Mouse (Mus musculus) liver, embryonic 13.5 days (tissue): Measurements from ENCODE around the gene Nr4a1. TPM values are rescaled to one million over a fixed set of nuclear protein-coding genes. Genes with fewer than 3 reads are reported as not detected.

ENCODE experiments used
- ATAC-seq: fragments of 200-750 bp; cut with Nextera tagmentation; 2 replicates; pipeline ENCODE4 v1.8.0; 2017; ENCODE audit warnings: low read depth, mild to moderate bottlenecking, moderate number of reproducible peaks, moderate library complexity
- DNase-seq: peaks from one replicate; pipeline ENCODE4 v3.0.0; 2022
- H3K27ac ChIP-seq: fragments of 300-500 bp; sonication (generic); 2 replicates; pipeline ENCODE4 v1.5.1; 2015; ENCODE audit warnings: moderate library complexity, mild to moderate bottlenecking, inconsistent platforms
- H3K27me3 ChIP-seq: fragments of 300-500 bp; sonication (generic); 2 replicates; pipeline ENCODE4 v1.6.1; 2015; ENCODE audit warnings: mild to moderate bottlenecking, inconsistent platforms
- H3K36me3 ChIP-seq: fragments of 300-500 bp; sonication (generic); 2 replicates; pipeline ENCODE4 v1.6.1; 2015; ENCODE audit warnings: mild to moderate bottlenecking, inconsistent platforms
- H3K4me1 ChIP-seq: fragments of 300-500 bp; sonication (generic); replicated peaks from 2 replicates; pipeline ENCODE4 v1.6.1; 2015; ENCODE audit warnings: inconsistent platforms
- H3K4me2 ChIP-seq: fragments of 300-500 bp; sonication (generic); 2 replicates; pipeline ENCODE4 v1.6.1; 2015; ENCODE audit warnings: inconsistent platforms, mild to moderate bottlenecking, moderate library complexity
- H3K4me3 ChIP-seq: fragments of 300-500 bp; sonication (generic); replicated peaks from 2 replicates; pipeline ENCODE4 v1.5.1; 2015; ENCODE audit warnings: mild to moderate bottlenecking, inconsistent platforms
- H3K9ac ChIP-seq: fragments of 300-500 bp; sonication (generic); 2 replicates; pipeline ENCODE4 v1.6.1; 2015; ENCODE audit warnings: mild to moderate bottlenecking, inconsistent platforms
- H3K9me3 ChIP-seq: fragments of 300-500 bp; sonication (generic); replicated peaks from 2 replicates; pipeline ENCODE4 v1.6.1; 2016; ENCODE audit warnings: inconsistent platforms
- WGBS: fragments of 180-500 bp; shearing (Covaris S2); methylation state at CpG from one replicate; pipeline ENCODE4 v1.1.7; 2015; ENCODE audit not compliant: insufficient replicate concordance; 5-methylcytosine and 5-hydroxymethylcytosine counted together
- polyA plus RNA-seq: library from polyadenylated mRNA; unstranded; fragments of >200 nt; fragmentation: Nextera tagmentation; extraction: Ambion mirVana; gene quantifications from 2 replicates; pipeline ENCODE4 v1.2.1, GENCODE M21; 2015

Nr4a1 gene
- polyA plus RNA-seq, 1 experiment from 2014 or later = 0.56 TPM

GRCm38 (mm10) chr15:101234611-101235341 lies 19.3 kb upstream of the Nr4a1 start:
- 61% methylated on average over 10 of the region's 10 CpGs for WGBS
- H3K4me3 ChIP-seq = no peak overlapping the region
- H3K9me3 ChIP-seq = no peaks in the 10 kb centered on the region
- DNase-seq = no peak
- no peak for ATAC-seq
- H3K4me1 ChIP-seq = peaks cover 12% of the 10 kb centered on the region
- H3K9ac ChIP-seq = no peak overlapping the region
- no peak overlapping the region for H3K27ac ChIP-seq
- H3K36me3 ChIP-seq = peaks cover 6% of the 10 kb centered on the region; the same call in 1 of the 2 replicates
- no peak overlapping the region for H3K4me2 ChIP-seq
- peaks cover 20% of the 10 kb centered on the region for H3K27me3 ChIP-seq

DNA sequence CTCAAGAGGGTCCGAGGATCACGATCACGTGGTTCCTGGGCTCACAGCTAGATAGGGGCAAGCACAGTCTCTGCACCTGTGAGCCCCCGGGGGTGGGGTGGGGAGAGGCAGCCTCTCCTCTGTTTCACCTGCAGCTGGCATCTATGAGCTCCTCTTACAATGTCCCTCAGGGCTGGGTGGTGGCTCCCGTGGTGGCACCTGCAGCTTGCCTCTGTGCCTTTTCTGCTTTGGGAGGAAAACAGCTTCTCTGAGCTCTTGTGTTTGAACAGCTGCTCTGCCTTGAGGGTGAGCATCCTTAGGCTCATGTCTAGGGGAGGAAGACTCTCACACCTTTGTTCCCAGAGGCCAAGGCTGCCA lies 18.7 kb upstream of the Nr4a1 start:
- H3K4me2 ChIP-seq = no peak overlapping the region
- DNase-seq (no peak), ATAC-seq (no peak)
- 47% methylated on average over 5 of the region's 5 CpGs for WGBS
- peaks cover 6% of the 10 kb centered on the region; the same call in 1 of the 2 replicates for H3K36me3 ChIP-seq
- no peak overlapping the region for H3K27ac ChIP-seq
- peaks cover 12% of the 10 kb centered on the region for H3K4me1 ChIP-seq
- H3K9ac ChIP-seq = no peak overlapping the region
- H3K9me3 ChIP-seq = no peaks in the 10 kb centered on the region
- no peak overlapping the region for H3K4me3 ChIP-seq
- H3K27me3 ChIP-seq = peaks cover 21% of the 10 kb centered on the region

- Histone ChIP-seq H3K4me1 (peaks cover 13% of the 10 kb centered on the region), H3K36me3 (peaks cover 6% of the 10 kb centered on the region; the same call in 1 of the 2 replicates), H3K9me3 (no peaks in the 10 kb centered on the region), H3K4me2 (no peak overlapping the region), H3K9ac (no peak overlapping the region), H3K27ac (no peak overlapping the region), H3K4me3 (no peak overlapping the region), H3K27me3 (peaks cover 21% of the 10 kb centered on the region)
- DNase-seq (no peak), ATAC-seq (no peak)
- 41% methylated on average over 12 of the region's 12 CpGs for WGBS
Measured at GRCm38 (mm10) chr15:101235728-101236327, 18.2 kb upstream of the Nr4a1 start.

- no peak overlapping the region for H3K4me3 ChIP-seq
- H3K9ac ChIP-seq = no peak overlapping the region
- peaks cover 21% of the 10 kb centered on the region for H3K27me3 ChIP-seq
- DNase-seq (peak; percentile 29), ATAC-seq (no peak)
- 8% methylated on average over 3 of the region's 3 CpGs for WGBS
- no peak overlapping the region for H3K27ac ChIP-seq
- peaks cover 23% of the 10 kb centered on the region for H3K4me1 ChIP-seq
- H3K36me3 ChIP-seq = no peaks in the 10 kb centered on the region
- H3K4me2 ChIP-seq = no peak overlapping the region
- no peaks in the 10 kb centered on the region for H3K9me3 ChIP-seq
Measured at GRCm38 (mm10) chr15:101236878-101237277, 17.2 kb upstream of the Nr4a1 start.

DNA sequence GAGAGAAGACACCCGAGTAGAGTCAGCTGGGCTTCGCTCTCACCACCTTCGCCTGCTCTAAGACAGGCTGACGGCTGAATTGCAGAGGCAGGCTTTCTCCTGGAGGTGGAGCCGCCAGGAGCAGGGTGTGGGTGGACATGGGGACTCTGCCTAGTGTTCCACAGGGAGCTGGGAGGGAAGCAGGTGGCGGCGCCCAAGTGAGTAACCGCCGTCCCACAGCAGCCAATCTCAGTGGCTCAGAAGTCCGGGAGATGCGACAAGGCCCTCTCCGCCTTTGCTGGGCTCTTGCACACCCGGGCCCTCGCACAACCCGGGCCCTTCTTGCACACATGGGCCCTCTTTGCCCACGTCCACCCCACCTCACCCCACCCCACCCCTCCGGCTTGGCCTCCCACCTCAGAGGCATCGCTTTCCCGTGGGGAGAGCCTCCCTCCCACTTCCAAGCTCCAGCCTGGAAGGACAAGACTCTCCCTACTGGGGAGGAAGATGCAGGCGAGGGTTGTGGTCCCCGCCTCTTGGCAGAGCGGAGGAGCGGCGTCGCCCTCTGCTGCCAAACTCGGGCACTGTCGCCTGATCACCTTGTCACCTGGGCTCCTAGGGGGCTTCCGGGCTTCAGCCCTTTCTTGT lies 15.1 kb upstream of the Nr4a1 start:
- H3K27ac ChIP-seq = no peak overlapping the region
- peaks cover 21% of the 10 kb centered on the region for H3K27me3 ChIP-seq
- no peak for ATAC-seq
- H3K4me3 ChIP-seq = no peak overlapping the region
- peaks cover 25% of the 10 kb centered on the region for H3K4me1 ChIP-seq
- WGBS = 10% methylated on average over 28 of the region's 28 CpGs
- no peak for DNase-seq
- no peaks in the 10 kb centered on the region for H3K36me3 ChIP-seq
- no peaks in the 10 kb centered on the region for H3K9me3 ChIP-seq
- no peak overlapping the region for H3K9ac ChIP-seq
- peak overlapping the region; percentile 40 for H3K4me2 ChIP-seq

- WGBS = 60% methylated on average over 8 of the region's 8 CpGs
- ATAC-seq = no peak
Measured at GRCm38 (mm10) chr15:101239821-101240220, 14.2 kb upstream of the Nr4a1 start.

GRCm38 (mm10) chr15:101240799-101241204 lies 13.3 kb upstream of the Nr4a1 start:
- Histone ChIP-seq H3K27me3 (peaks cover 21% of the 10 kb centered on the region), H3K4me3 (no peak overlapping the region), H3K9ac (no peak overlapping the region), H3K36me3 (no peaks in the 10 kb centered on the region), H3K4me2 (peak overlapping the region; percentile 33), H3K27ac (no peak overlapping the region), H3K4me1 (peaks cover 21% of the 10 kb centered on the region), H3K9me3 (no peaks in the 10 kb centered on the region)
- 4% methylated on average over 10 of the region's 10 CpGs for WGBS
- ATAC-seq = peak; percentile 56
- DNase-seq = peak; percentile 62

More at GRCm38 (mm10) chr15:101239821-101240220, 14.2 kb upstream of the Nr4a1 start:
- peaks cover 21% of the 10 kb centered on the region for H3K27me3 ChIP-seq
- H3K4me2 ChIP-seq = no peak overlapping the region
- H3K27ac ChIP-seq = no peak overlapping the region
- no peak for DNase-seq
- no peaks in the 10 kb centered on the region for H3K36me3 ChIP-seq
- no peaks in the 10 kb centered on the region for H3K9me3 ChIP-seq
- H3K4me1 ChIP-seq = peaks cover 25% of the 10 kb centered on the region
- H3K4me3 ChIP-seq = no peak overlapping the region
- no peak overlapping the region for H3K9ac ChIP-seq

DNA sequence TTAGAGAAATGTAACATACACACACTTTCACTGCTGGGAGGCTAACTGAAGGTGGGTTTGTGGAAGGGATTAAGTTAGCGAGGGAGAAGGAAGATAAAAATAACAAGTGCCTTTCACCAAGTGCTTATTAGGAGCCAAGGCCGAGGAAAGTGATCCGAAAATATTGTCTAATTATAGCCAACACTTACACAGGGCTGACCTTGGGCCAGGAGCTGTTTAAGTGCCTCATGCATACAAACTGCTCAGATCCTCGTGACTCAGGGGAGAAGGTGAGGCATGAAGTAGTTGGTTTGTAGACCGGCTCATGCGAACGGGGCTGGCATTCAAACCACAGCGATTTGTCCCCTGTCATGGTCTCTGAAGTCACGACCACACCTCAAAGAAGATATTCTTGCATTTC lies 12.8 kb upstream of the Nr4a1 start:
- ATAC-seq (no peak), DNase-seq (no peak)
- 37% methylated on average over 9 of the region's 9 CpGs for whole genome bisulfite sequencing
- no peaks in the 10 kb centered on the region for H3K9me3 ChIP-seq
- H3K4me3 ChIP-seq = no peak overlapping the region
- H3K27me3 ChIP-seq = peaks cover 17% of the 10 kb centered on the region
- no peak overlapping the region for H3K27ac ChIP-seq
- H3K9ac ChIP-seq = no peak overlapping the region
- peaks cover 26% of the 10 kb centered on the region for H3K4me1 ChIP-seq
- no peaks in the 10 kb centered on the region for H3K36me3 ChIP-seq
- peak overlapping the region; percentile 33 for H3K4me2 ChIP-seq

DNA sequence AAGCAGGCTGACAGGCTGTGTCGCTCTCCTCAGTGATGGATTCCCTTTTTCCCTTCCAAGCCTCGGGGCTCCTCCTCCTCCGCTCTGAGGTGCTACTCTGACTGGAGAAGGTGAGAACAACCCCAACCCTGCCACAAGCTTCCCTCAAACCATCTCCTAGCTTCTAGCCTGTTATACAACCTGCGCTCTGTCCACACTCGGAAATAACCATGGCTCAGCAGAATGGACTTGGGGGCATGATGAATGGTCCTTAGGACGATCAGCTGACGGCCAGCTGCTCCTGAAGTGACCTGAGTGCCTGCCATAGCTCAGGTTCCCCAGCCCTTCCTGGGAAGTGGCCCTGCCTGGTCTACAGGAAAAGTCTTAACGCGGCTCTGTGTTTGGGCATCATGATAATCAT lies 12.2 kb upstream of the Nr4a1 start:
- H3K27ac ChIP-seq = no peak overlapping the region
- H3K36me3 ChIP-seq = no peaks in the 10 kb centered on the region
- H3K4me2 ChIP-seq = no peak overlapping the region
- DNase-seq (no peak), ATAC-seq (no peak)
- no peak overlapping the region for H3K9ac ChIP-seq
- 62% methylated on average over 9 of the region's 9 CpGs for WGBS
- no peaks in the 10 kb centered on the region for H3K9me3 ChIP-seq
- H3K4me3 ChIP-seq = no peak overlapping the region
- H3K4me1 ChIP-seq = peaks cover 32% of the 10 kb centered on the region
- peaks cover 17% of the 10 kb centered on the region for H3K27me3 ChIP-seq

- Histone ChIP-seq H3K9me3 (no peaks in the 10 kb centered on the region), H3K4me1 (peaks cover 39% of the 10 kb centered on the region), H3K27ac (no peak overlapping the region), H3K9ac (no peak overlapping the region), H3K4me2 (no peak overlapping the region), H3K27me3 (peaks cover 17% of the 10 kb centered on the region), H3K36me3 (no peaks in the 10 kb centered on the region), H3K4me3 (no peak overlapping the region)
- 40% methylated on average over 8 of the region's 8 CpGs for WGBS
- no peak for ATAC-seq
- DNase-seq = no peak
Measured at GRCm38 (mm10) chr15:101242645-101243044, 11.4 kb upstream of the Nr4a1 start.

DNA sequence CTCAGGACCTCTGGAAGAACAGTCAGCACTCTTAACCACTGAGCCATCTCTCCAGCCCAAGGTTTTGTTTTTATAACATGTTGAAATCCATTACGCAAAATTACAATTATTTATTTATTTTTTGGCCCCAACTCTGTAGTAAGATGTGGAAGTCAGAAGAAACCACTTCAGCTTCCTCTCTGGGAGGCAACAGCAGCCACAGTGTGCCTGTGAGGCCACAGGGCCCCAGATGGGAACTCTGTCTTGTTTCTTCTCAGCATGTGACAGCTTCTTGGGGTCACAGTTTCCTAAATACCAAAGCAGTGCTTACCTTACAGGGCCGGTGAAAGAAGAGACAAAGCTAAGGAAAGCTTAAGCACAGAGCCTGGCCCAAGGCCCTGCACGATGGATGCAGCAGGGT lies 10.1 kb upstream of the Nr4a1 start:
- Histone ChIP-seq H3K9me3 (no peaks in the 10 kb centered on the region), H3K4me2 (no peak overlapping the region), H3K27me3 (peaks cover 5% of the 10 kb centered on the region), H3K27ac (no peak overlapping the region; the same call in 1 of the 2 replicates), H3K4me3 (no peak overlapping the region), H3K9ac (no peak overlapping the region), H3K36me3 (no peaks in the 10 kb centered on the region), H3K4me1 (peaks cover 43% of the 10 kb centered on the region)
- no peak for DNase-seq
- no peak for ATAC-seq
- WGBS = 34% methylated on average over 3 of the region's 3 CpGs
